Mouse (Mus musculus) megakaryocyte, adult 5-6 weeks (primary cell): Measurements from ENCODE around the gene Crkl. TPM values are rescaled to one million over a fixed set of nuclear protein-coding genes. Genes with fewer than 3 reads are reported as not detected.
"Not testable (repeated sequence)": the region's sequence is repeated elsewhere in the genome, so short reads cannot be mapped to it uniquely, and the experiment has no call there.

ENCODE experiments used
- ATAC-seq: 2 replicates; pipeline ENCODE4 v1.8.0; 2016; ENCODE audit warnings: mild to moderate bottlenecking, inconsistent platforms; ENCODE audit not compliant: poor library complexity, severe bottlenecking
- total RNA-seq, 2 experiments: library from RNA; stranded (forward) in 1 of 2; stranded (reverse) in 1 of 2; fragments of 153-499, 151-499 nt in 1 of 2; fragments of 221-1000, 200-1000 nt in 1 of 2; gene quantifications; 2 replicates each; pipeline versions ENCODE4 v1.2.3 to v1.2.4; 2015 to 2017

The Crkl gene
- total RNA-seq, 2 experiments from 2014 or later: 26.5 to 29.5 TPM

DNA sequence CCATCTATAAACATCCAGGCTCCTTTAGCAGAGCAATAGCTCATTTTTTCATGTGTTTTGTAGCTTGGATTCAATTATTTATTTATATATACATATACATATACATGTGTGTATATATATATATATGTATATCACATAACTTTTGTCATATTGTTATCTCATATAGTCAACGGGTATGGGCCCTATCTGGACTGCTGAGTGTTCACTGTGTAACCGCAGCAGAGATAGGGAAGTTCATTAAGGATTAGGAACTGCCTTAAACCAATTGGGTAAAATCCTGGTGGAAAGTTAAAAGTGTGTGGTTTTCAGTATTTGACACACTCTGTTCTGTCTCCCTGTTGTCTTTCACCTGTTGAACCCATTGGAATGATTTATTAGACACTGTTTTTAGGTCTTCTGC is 29.7 kb downstream of the Crkl start:
- no peak for ATAC-seq

DNA sequence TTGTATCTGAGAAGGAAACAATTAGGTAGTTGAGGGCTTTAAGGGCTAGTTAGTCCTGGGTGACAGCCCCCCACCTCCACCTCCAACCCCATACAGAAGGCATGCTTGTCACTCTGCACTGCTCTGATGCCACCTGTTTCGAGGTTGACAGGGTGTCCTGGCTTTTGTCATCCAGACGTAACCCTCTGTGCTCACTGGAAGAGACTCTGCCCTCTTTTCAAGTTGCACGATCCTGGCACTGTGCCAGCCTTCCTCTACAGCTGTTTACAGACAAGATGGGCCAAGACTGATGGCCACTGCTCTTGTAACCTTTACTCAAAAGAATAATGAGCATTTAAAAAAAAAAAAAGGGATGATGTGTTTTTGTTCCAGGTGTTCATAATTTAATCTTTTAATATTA is 34.7 kb downstream of the Crkl start:
- no peak for ATAC-seq

DNA sequence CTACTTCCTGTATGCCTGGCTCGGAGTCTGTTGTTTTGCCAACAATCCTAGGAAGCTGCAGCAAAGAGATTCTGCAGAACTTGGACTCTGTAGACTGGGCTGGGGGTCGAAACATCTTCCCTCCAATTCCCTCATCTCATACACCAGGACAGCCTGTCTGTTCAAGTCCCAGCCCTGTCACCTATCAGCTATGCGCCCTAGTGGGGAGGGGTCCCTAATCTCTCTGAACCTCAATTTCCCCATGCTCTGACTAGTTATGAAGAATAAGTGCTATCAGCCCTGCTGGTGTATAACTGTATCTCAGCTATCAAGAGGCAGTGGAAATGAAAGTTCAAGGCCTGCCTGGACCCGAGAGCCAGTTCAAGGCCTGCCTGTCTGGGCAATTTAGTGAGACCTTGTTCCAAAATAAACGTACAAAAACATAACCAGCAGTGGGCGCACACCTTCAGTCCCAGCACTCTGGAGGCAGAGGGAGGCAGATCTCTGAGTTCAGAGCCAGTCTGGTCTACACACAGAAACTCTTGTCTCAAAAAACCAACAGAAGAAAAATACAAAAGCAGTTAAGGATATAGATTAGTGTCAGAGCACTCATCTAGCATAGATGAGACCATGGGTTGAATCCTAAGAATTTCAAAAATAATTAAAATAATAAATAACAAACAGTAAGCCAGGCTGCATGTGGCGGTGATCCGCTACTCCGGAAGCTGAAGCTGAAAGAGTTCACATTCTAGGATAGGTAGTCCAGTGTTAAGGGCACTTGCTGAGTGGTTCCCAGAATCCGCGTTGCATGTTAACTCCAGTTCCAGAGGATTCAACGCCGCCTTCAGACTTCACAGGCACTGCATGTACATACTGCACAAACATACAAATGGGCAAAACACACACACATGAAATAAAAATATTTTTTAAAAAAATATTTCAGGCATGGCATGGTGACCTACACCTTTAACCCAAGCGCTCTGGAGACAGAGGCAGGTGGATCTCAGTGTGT is 37.0 kb downstream of the Crkl start:
- ATAC-seq: no peak

DNA sequence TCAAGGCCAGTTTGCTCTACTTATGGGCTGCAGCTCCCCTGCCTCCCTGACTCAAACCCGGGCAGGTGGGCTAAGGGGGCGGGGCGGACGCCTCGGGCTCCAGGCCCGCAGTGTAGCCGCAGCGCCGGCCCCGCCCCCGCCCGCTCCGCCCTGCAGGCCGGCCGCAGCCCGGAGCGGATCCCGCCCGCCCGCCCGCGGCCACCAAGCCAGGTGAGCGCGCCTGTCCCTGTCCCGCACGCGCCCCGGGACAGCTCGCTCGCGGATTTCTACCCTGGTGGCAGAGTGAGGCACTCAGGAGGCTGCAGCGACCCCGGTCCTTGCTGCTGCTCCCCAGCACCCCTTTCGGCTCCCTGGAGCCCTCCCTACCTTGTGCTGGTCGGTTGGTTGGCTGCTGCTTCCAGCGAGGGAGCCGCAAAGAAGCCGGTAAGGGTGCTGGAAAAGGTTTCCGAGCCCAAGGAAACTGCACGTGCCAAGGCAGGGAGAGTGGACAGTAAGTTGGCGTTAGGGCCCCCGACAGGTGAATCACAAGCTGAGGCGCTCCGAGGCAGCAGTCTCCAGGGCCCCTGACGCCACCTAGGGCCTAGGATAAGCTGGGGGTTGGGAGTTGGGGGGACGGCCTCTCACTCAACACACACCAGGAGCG is 37.8 kb downstream of the Crkl start, which contains the start of gene Aifm3:
Gene Aifm3, plus strand, starts transcription at position 143 of the 643 bp plus-strand sequence.
- peak; percentile 40 for ATAC-seq

DNA sequence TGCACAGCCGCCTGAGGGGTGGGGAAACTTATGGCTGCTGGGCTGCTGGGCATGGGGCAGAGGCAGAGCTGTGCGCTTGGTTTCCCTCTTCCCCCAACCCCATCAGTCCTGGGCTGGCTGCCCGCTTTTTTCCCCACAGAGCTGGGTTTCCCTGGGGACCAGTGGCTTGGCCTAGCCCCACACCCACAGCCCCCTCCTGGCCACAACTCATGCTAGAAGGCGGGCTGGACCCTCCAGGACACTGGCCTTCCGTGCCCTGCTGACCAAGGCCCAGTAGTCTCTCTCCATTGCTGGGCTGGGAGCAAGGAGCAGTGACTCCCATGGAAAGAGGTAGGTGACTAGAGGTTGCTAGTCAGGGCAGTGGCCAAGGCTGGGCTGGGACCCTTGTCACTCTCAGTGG is 39.4 kb downstream of the Crkl start:
- ATAC-seq: no peak

DNA sequence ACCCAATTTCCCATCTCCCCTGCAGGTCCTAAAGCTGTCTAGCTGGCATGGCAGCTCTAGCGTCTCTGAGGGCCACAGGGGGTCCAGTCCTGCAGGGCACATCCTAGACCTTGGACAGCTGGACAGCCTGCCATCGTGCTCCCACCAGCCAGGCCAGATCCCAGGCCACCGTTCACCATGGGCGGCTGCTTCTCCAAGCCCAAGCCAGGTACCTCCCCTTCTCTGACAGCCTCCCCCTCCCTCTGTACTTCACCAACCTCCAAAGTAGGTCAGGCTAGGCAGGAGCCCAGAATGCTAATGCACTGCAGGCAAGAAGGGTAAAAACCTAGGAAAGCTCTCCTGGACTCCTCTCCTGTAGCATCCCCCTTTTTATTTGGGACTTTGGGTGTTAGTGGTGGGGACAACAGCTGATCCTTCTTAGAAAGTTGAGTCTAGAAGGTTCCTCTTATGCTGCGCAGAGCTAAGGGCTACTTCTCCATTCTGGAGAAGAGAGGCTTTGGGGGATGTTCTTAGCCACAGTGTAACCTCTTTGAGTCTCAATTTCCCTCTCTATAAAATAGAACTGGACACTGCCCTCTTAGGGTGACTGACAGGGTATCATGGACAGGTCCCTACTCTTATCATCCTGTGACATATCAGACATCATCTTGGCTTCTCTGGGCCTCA is 40.2 kb downstream of the Crkl start:
- ATAC-seq: peak; percentile 75

DNA sequence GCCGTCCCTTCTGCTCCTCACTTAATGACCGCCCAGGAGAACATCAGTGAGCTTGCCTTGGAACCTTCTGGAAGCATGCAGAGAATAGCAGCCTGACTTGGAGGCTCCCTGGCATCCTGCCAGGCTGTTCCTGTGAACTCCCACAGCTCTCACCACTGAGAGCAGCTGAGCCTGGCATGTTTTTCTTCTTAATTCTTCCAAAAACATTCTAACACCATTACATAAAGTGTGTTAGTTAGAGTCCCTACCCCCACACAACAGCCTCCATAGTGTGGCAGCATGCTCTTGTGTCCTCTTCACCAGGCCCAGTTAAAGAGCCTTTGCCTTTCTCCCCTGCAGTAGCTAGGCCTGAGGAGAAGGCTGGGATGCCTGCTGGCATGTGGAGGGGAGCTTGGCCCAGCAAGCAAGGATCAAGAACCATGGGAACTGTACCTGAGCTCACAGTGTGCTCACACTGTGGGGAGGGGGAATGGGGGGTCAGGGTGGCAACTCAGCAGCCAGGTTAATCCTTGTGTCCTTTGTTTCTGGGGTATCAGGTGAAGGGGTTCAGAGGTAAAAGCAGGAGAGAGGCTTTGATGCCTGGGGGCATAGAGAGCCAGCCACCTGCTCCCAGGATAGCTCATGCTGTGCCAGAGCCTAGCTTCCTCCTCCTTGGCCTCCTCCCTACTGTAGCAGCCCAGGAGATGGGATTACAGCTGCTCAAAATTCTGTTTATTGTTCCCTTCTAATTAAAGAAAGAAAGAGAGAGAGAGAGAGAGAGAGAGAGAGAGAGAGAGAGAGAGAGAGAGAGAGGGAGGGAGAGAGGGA is 44.9 kb downstream of the Crkl start:
- ATAC-seq: no peak

DNA sequence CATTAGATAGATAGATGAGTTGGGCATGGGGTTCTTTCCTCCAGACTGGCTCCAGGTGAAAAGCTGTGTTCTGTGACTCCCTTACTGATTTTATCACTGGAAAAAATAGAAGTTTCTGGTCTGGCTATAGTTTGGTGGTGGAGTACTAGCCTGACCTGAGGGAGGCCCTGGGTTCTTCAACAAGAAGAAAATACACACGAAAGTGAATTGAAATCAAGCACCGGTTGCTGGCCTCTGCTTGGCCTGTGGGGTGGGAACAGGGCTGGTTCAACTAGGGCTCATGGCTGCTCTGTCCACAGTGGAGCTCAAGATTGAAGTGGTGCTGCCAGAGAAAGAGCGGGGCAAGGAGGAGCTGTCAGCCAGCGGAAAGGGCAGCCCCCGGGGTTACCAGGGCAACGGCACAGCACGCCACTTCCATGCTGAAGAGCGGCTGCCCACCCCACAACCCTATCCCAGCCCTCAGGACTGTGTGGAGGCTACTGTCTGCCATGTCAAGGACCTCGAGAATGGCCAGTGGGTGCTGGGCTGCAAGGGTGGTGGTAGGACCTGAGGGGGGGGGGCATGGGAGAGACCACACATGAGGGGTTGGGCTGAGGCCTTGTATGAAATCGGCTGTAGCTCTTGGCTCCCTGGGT is 47.6 kb downstream of the Crkl start:
- ATAC-seq: no peak

DNA sequence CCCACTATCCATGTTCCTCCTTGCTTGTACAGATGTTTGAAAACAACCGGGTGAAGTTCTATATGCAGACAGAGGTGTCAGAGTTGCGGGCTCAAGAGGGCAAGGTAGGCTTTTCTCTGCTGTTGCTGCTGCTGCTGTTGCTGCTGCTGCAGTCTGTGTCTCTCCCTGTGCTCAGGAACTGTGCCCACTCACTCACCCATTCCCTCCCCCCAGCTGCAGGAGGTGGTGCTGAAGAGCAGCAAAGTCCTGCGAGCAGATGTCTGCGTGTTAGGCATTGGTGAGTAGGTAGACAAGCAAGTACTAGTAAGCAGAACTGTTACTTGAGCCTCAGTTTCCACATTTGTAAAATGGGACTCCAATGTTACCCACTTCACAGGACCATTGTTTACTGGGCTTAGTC is 50.9 kb downstream of the Crkl start:
- no peak for ATAC-seq

DNA sequence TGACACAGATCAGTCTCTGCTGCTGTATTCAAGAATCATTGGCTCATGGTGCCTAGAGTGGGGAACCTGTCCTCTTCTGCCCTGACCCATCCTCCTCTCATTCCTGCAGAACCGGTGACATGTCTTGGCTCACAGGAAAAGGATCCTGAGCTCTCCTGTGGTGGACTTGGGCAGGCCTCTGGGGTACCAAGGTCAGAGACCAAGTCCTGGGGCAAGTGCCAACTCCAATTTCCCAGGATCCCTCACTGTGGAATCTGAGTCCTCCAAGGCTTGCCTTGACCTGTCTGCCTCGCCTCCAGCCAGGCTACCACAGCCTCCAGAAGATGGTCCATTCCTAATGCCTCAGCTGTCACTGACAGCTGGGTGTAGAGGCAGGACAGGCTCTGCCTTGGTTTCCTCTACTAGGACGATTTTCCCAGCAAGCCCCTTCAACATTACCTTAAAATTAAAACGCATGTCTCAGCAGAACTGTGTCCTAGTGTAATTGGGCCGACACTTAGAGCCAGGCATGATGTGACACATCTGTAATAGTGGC is 55.3 kb downstream of the Crkl start:
- ATAC-seq: no peak

DNA sequence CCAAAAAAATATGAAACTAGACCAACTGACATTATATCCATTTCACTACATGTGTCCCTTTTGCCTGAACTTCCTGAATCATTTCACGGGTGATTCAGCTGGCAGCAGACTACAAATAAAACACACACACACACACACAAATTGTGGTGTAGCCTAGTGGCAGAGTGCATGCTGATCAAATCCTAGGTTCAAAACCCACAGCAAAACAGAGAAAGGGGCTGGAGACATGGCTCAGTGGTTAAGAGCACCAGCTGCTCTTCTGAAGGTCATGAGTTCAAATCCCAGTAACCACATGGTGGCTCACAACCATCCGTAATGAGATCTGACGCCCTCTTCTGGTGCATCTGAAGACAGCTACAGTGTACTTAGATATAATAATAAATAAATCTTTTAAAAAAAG is 56.2 kb downstream of the Crkl start:
- not testable (repeated sequence) for ATAC-seq

DNA sequence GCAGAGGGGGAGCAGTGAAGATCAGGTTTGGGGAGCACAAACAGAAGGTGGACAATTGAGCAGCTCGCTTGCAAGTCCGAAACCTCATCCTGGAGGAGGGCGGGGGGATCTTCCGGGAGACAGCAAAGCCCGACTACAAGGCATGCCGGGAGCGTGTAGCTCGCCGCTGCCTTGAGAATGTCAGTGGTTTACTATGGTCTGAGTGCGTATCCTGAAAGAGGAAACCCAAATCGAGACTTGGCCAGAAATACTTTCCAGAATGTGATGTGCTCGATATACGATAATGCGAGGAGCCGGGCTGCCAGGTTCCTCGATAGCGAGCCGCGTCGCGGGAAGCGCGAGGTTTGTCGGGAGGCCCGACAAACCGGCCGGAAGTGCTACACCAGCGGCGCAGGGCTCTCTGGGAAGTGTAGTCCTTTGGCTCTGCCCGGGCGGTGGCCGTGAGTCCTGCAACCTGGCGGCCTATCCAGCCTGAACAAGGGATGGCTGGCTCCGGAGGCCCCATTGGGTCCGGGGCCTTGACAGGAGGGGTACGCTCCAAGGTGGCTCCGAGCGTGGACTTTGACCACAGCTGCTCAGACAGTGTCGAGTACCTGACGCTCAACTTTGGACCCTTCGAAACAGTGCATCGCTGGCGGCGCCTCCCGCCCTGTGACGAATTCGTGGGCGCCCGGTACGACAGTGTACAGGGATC is 56.9 kb downstream of the Crkl start, which contains the start of gene Lztr1:
Gene Lztr1, plus strand, starts transcription at position 143 of the 694 bp plus-strand sequence.
- peak; percentile 98 for ATAC-seq

DNA sequence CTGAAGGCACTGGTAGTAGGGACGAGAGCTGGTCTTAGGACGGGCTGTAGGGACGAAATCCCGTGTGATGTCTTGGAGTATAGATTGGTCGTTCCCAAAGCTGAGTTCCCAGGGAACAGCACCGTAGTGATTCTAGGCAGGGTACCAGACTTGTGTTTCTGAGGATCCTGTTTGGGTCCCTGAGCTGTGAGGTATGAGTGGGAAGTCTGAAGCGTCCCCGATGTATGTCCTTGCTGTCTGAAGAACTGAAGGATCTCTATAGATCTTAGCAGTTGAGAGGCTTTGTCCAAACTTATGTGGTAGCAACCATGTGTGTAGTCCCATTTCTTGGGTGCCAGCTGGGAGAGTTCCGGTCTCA is 57.4 kb downstream of the Crkl start:
- no peak for ATAC-seq

DNA sequence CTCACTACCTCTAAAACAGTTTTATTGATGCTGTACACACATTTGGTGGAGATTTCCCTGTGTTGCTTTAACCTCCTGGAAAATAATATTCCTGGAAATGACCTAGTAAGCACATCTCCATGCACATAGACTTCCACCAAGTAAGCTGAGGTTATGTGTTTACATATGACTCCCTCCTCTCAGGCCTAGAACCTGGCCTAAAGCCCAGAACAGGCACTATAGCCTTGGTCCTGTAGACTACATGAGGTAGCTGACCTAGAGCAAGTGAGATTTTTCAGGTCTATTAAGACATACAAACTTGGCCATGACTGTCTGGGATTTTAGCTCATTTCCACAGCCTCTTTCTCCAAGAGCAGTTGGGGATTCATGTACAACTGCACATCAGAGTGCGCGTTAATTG is 58.4 kb downstream of the Crkl start:
- no peak for ATAC-seq

DNA sequence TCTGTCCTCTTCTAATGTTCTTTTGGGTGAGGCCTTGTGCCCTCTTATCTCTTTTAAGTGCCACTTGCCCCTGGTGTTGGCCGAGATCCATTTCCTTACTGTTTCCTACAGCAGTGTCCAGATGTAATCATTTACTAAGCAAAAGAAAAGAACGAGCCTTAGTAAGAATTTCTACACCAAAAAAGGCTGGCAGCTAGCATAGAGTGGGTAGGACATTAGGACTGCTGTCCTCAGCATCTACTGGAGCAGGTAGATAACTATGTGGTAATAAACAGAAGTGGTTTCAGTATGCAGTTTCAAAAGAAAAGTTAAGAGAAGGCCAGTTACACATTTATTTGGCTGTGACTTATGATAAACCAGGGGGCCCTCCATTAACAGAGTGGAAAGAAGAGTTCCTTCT is 58.9 kb downstream of the Crkl start:
- ATAC-seq: no peak

DNA sequence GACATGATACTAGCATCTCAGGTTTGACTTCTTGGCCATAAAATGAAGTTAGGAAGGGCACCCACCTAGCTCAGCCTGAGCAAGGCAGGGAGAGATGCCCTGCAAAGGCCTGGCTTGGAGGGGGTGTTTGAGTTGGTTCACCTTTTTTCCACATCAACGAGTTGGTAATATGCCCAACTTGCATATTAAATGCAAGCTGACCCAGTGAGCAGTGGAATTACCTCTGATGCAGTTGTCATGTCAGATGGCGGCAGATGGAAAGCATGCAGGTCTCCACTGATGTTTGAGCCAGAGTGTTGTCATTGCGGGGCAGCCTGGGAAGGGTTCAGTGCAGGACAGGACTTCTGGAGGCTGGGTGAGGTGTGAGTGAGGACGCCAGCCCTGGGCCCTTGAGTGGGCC is 59.6 kb downstream of the Crkl start:
- no peak for ATAC-seq

DNA sequence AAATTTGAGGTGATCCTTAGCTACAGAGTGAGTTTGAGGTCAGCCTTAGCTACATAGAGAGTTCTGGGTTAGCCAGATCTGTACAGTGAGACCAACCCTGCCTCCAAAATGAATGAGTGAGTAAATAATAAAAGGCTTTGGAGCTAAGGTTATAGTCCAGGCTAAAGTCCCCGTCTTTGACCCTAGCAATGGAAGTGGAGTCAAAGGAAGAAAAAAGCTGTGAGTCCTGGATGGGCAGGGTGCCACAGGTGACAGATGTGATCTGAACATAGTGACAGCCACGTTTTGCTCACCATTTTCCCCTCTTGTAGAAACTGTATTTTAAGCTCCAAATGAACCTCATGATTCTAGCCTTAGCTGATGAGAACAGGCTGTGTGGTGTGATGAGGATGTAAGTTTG is 67.1 kb downstream of the Crkl start:
- no peak for ATAC-seq

DNA sequence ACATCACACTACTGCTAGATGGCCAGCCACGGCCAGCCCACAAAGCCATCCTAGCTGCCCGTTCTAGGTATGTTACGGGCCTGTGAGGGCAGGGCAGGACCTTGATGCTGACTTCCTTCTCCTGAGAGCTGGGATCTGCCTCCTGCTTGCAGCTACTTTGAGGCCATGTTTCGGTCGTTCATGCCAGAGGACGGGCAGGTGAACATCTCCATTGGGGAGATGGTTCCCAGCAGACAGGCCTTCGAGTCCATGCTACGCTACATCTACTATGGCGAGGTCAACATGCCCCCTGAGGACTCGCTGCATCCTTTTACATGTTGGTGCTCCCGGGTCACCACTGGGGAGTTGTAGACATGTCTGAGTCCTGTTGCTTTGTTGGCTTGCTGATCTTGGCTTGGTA is 72.4 kb downstream of the Crkl start:
- no peak for ATAC-seq

DNA sequence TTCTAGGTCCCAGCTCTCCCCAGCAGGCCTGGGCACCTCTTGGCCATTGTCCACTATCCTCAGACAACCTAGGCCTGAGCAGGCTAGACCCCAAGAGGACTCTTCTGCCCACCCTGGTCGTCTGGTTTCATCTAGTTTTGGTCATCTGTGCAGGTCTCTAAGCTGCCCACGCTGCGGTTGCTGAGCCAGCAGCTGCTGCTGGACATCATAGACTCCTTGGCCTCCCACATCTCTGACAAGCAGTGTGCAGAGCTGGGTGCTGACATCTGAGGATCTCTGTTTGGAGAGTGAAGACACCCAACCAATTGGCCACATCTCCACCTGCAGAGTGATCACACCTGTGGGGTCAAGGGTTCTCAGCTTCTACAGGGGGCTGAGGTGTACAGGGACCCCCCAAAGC is 73.7 kb downstream of the Crkl start:
- ATAC-seq: no peak
